Mouse (Mus musculus) right cerebral cortex, postnatal 25 days (tissue): Measurements from ENCODE around the gene Nxf3.
"Not testable (repeated sequence)": the region's sequence is repeated elsewhere in the genome, so short reads cannot be mapped to it uniquely, and the experiment has no call there.

Source experiments
- DNase-seq: peaks from one replicate; pipeline ENCODE4 v3.0.0; 2022

Gene Nxf3

GRCm38 (mm10) chrX:136085155-136085554 lies at the start of gene Nxf3:
Nxf3 (minus strand) TSS chrX:136085255.
- no peak for DNase-seq

GRCm38 (mm10) chrX:136127744-136128064 lies 42.6 kb upstream of the Nxf3 start:
- no peak for DNase-seq

GRCm38 (mm10) chrX:136127038-136127743 lies 42.1 kb upstream of the Nxf3 start:
- DNase-seq = no peak

GRCm38 (mm10) chrX:136115419-136115961 lies 30.4 kb upstream of the Nxf3 start:
- peak; percentile 78 for DNase-seq

GRCm38 (mm10) chrX:136115015-136115414 lies 30.0 kb upstream of the Nxf3 start:
- no peak for DNase-seq

GRCm38 (mm10) chrX:136107942-136108341 lies 22.9 kb upstream of the Nxf3 start:
- peak; percentile 52 for DNase-seq

- no peak for DNase-seq
Measured at GRCm38 (mm10) chrX:136104724-136105088, 19.7 kb upstream of the Nxf3 start.

GRCm38 (mm10) chrX:136104046-136104723 lies 19.1 kb upstream of the Nxf3 start:
- DNase-seq = no peak

- DNase-seq = peak; percentile 5
Measured at GRCm38 (mm10) chrX:136094421-136094820, 9.4 kb upstream of the Nxf3 start.

- no peak for DNase-seq
Measured at GRCm38 (mm10) chrX:136092497-136093279, 7.6 kb upstream of the Nxf3 start.

- DNase-seq = peak; percentile 31
Measured at GRCm38 (mm10) chrX:136068020-136068419, 17.0 kb downstream of the Nxf3 start, which contains the start of gene Bex2. Bex2 (minus strand) TSS chrX:136068236.

- peak; percentile 5 for DNase-seq
Measured at GRCm38 (mm10) chrX:136067201-136067991, 17.7 kb downstream of the Nxf3 start.

GRCm38 (mm10) chrX:136060698-136061097 lies 24.4 kb downstream of the Nxf3 start:
- no peak for DNase-seq

- no peak for DNase-seq
Measured at GRCm38 (mm10) chrX:136051219-136051618, 33.8 kb downstream of the Nxf3 start.

GRCm38 (mm10) chrX:136047528-136047927 lies 37.5 kb downstream of the Nxf3 start:
- peak; percentile 18 for DNase-seq

GRCm38 (mm10) chrX:136043726-136044125 lies 41.3 kb downstream of the Nxf3 start:
- no peak for DNase-seq

GRCm38 (mm10) chrX:136032799-136033763 lies 52.0 kb downstream of the Nxf3 start, which contains the start of gene Arxes1:
Arxes1 (plus strand) TSS chrX:136033367.
- DNase-seq = not testable (repeated sequence)

- DNase-seq = no peak
Measured at GRCm38 (mm10) chrX:136030331-136030730, 54.7 kb downstream of the Nxf3 start.
